Mouse (Mus musculus): Measurements from ENCODE around the gene Ppp1r10. TPM values are rescaled to one million over a fixed set of nuclear protein-coding genes. Genes with fewer than 3 reads are reported as not detected.
"Not testable (repeated sequence)": the region's sequence is repeated elsewhere in the genome, so short reads cannot be mapped to it uniquely, and the experiment has no call there.

Gene Ppp1r10
- total RNA-seq, 2 experiments from 2014 or later = 23.2 to 43.9 TPM

GRCm38 (mm10) chr17:35929534-35929933, 13.3 kb downstream of the Ppp1r10 start:
- no peak for DNase-seq (ENCODE audit: low spot score)

DNA sequence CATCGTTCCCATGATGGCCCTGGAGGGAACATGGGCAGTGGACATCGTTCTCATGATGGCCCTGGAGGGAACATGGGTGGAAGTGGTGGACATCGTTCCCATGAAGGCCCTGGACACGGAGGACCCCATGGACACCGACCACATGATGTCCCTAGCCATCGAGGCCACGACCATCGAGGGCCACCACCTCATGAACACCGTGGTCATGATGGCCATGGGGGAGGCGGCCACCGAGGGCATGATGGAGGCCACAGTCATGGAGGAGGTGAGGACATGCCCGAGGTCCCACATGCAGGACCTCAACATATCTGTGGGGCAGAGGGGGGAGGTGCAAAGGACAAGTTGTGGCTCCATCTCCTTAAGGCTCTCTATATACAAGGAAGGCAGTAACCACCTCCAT, 14.4 kb downstream of the Ppp1r10 start:
- DNase-seq (ENCODE audit: low spot score) = no peak

DNA sequence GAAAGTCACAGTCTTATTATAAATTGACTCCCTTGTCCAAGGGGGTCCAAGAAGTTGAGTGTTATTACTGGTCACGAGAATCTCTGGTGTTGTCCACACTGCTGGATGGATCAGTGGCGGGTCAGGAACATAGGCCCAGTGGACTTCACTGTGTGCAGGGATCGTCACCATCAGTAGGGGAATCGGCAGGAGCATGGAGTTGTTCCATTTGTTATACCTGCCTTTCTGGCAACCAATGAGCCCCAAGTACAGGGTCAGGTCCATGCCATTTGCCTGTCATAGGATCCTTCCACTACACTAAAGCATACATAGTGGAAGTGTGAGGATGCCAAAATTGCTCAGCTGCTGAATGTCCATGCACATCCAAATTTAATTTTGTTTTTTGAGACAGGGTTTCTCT, 16.4 kb downstream of the Ppp1r10 start:
- no peak for DNase-seq (ENCODE audit: low spot score)

DNA sequence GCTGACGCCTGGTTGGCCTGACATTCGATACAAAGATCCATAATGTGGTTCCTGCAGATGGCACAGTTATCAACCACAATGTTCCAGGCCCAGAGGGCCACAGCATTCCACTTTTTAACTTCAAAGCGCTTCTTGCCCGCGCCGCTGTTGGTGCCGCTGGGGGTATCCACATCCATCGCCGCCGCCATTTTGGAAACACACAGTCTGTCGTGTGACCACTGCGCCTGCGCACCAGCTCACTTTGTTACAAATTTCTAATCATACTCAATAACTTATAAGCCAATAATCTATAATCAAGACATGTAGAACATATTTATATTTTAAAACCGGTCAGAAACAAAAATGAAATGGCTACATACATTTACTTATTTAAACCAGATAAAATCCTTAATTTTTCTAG, 19.5 kb downstream of the Ppp1r10 start:
- DNase-seq (ENCODE audit: low spot score) = not testable (repeated sequence)

GRCm38 (mm10) chr17:35937700-35938348, 21.6 kb downstream of the Ppp1r10 start:
- DNase-seq (ENCODE audit: low spot score) = no peak

- no peak for DNase-seq (ENCODE audit: low spot score)
Observed at GRCm38 (mm10) chr17:35939108-35939507, 22.9 kb downstream of the Ppp1r10 start.

GRCm38 (mm10) chr17:35939941-35940340, 23.7 kb downstream of the Ppp1r10 start:
- DNase-seq (ENCODE audit: low spot score) = no peak

GRCm38 (mm10) chr17:35950946-35951345, 34.7 kb downstream of the Ppp1r10 start:
- not testable (repeated sequence) for DNase-seq (ENCODE audit: low spot score)

DNA sequence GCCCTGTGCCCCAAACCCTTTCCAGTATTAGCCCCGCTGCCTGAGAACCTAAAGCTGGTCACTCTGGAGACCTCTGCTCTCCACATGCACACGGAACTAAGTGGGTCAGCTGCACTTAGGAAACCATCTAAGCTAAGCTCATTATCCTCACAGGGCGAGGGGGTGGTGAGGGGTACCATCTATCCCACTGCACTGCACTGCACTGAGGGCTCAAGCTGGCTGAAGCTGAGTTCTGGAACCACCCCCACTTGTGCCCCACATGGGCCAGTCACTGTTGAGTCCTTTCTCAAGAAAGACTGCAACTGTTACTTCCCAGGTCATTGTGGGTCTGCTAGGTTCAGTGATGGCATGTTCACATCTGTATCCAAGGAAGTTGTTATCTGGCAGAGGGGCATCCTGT, 36.3 kb downstream of the Ppp1r10 start:
- DNase-seq (ENCODE audit: low spot score) = not testable (repeated sequence)

DNA sequence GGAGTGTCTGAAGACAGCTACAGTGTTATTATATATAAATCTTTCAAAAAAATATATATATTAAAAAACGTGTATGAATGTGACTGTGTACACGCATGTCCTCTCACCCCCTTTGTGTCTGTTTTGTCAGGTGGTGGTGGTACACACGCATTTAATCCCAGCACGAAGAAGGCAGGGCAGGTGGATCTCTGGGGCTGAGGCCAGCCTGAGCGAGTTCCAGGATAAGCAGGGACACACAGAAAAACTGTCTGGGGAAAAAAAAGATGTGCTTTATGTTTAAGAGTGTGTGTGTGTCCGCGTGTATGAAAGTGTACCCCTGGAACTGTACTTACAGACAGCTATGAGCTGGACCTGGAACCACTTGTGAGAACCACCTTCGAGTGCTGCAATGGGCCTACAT, 38.4 kb downstream of the Ppp1r10 start:
- no peak for DNase-seq (ENCODE audit: low spot score)

DNA sequence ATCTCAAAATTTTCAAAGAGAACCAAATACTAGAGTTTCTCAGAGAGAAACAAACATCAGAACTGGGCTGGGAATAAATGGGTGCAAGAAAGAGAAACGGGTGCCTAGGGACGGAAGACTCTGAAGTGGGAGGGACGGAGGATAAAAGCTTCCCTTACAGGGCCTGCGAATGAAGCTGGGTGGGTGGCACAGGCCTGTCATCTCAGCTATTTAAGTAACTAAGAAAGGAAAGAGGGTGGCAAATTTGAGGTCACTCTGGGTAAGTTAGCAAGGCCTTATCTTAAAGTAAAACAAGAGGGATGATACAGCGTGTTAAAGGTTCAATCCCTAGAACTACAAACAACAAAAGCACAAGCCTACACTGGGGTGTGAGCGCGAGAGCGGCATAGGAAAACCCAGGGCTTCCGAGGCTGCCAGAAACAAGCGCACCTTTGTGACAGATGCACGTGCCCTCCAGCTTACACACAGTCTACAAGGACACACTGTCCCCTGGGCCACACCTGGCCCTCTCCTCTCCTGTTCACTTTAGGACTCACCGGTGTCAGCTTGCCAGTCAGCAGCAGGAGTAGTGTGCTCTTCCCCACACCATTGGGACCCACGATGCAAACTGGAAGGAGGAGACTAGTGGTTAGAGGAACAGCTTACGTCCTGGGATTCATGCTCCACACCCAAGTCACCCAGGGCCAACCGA, 42.4 kb downstream of the Ppp1r10 start:
- DNase-seq (ENCODE audit: low spot score) = no peak

DNA sequence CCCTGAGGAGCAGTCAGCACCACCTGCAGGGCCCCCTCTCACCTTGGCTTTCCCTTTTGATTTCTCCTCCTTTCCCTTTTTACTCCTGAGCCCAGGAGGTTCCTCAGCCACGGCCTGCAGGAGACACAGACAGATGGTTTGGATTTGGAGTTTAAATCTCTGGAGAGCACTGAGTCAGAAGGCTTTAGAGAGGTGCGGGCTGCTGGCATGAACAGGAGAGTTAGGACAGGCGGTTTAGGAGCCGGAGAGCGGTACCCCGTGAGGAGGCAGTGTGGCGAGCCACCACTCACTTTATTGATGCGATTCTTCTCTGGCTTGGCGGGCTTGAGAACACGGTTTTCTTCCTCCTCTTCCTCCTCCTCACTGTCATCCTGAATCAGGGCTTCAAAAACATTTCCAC, 47.0 kb downstream of the Ppp1r10 start:
- DNase-seq (ENCODE audit: low spot score) = no peak

- DNase-seq (ENCODE audit: low spot score) = no peak
Observed at GRCm38 (mm10) chr17:35967621-35968020, 51.4 kb downstream of the Ppp1r10 start.

- peak; percentile 99 for DNase-seq (ENCODE audit: low spot score)
Observed at GRCm38 (mm10) chr17:35969418-35970389, 53.5 kb downstream of the Ppp1r10 start, which contains the start of gene Abcf1. Gene Abcf1 (minus strand): TSS chr17:35969761.

- no peak for DNase-seq (ENCODE audit: low spot score)
Observed at GRCm38 (mm10) chr17:35972131-35972530, 55.9 kb downstream of the Ppp1r10 start.

DNA sequence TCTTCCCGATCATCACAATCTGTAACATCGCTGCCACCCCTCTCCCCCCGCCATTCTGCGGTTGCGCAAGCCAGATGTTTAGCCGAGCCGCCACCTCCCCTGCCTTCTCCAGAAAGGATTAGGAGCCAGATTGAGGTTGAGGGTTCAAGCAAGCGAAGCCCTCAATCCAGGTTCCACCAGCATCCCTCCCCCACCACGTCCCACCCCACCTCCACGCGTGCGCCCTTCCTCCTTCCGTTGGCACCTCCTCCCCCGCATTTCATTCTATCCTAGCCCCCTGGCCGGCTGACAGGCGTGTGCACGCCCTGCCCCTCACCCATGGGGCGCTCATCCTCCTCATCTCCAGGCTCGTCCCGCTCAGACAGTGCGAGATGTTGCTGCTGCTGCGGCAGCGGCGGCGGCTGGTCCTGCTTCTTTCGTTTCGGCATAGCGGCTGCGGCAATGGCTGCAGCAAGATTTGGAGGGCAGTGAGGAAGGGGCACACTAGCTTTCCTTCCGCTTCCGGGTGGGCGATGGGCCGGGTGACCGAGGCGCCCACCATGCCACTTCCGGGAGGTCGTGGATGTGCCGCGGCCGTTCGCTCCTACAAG, 62.7 kb downstream of the Ppp1r10 start:
- no peak for DNase-seq (ENCODE audit: low spot score)

DNA sequence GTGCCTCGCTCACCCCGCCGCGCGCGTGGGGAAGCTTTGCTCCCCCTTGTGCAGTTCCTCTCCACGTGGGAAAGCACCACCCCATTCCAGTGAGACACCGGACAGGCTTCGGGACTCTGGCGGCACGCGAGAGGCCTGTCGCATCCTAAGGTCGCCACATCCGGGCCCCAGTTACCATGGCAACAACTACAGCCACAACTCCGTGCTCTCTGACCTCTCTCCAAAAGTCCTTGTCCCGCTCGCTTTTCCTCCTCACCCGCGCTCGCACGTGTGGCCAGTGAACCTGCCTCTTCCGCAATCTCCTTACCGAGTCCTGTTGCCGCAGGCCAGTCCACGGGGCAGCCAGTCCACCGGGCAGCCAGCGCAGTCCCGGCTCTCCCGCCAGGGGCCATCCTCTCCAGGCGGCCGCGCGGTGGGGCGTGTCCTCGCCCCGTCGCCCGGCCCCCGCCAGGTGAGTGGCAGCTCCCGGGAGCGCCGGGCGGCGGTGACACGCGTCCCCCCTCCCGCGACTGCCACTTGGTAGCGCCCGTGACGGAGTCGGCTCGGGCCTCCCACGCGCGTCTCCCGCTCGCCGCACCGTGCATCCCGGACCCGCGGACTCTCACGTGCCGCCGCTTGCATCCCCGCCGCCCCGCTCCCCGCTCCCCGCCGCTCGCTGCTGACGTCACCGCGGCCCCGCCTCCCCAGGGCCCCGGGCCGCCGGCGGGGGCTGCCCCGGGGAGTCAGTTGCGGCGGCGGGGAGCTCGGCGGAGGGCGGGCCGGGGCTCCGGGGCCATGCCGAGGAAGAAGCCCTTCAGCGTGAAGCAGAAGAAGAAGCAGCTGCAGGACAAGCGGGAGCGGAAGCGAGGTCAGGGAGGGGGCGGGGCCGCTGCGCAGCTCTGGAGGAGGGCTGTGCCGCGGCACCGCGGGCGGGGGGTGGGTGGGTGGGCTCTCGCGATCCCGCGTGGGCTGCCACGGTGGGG, 63.4 kb downstream of the Ppp1r10 start, which contains the start of the genes Gnl1 and Prr3:
Gene Gnl1, plus strand, starts transcription at position 451 of the 962 bp plus-strand sequence.
Gene Prr3, minus strand, starts transcription at position 836 of the 962 bp plus-strand sequence.
- DNase-seq (ENCODE audit: low spot score) = peak; percentile 90

- DNase-seq (ENCODE audit: low spot score) = peak; percentile 48
Observed at GRCm38 (mm10) chr17:35980363-35980754, 64.1 kb downstream of the Ppp1r10 start.

GRCm38 (mm10) chr17:35981776-35982175, 65.5 kb downstream of the Ppp1r10 start:
- DNase-seq (ENCODE audit: low spot score) = no peak
